Comparison of ENCODE assay signal across 8 mouse cellular contexts in genomic region chr6:92091767-92092489, GRCm38 (mm10). TPM values are rescaled to one million over a fixed set of nuclear protein-coding genes. Genes with fewer than 3 reads are reported as not detected.
DNase-seq lines count a peak whose midpoint lies in the region; ATAC-seq lines count a peak whose summit lies in the region.

No protein-coding gene starts in this region.

- ATAC-seq in intestine, embryonic 14.5 days (replicated peaks; ENCODE audit: low FRiP score, low TSS enrichment, low read depth), result peak; percentile 99

- intact Hi-C loops in left cerebral cortex, postnatal 14 days (cut with DNase I), result loop anchor here (10.0 kb wide), 1 partner anchor 93 kb away; the partner anchor contains the start of gene Mrps25

- H3K4me1 ChIP-seq in intestine, embryonic 14.5 days (replicated peaks; ENCODE audit: control insufficient read depth, insufficient read depth, low read length), result peaks cover 24% of the 10 kb centered on the region

- peak overlapping the region; percentile 99 for H3K27ac ChIP-seq in intestine, embryonic 14.5 days (ENCODE audit: low read depth)

- peak overlapping the region; percentile 78 for H3K4me2 ChIP-seq in intestine, embryonic 14.5 days (ENCODE audit: low read length)

- peak overlapping the region; percentile 90 for H3K4me3 ChIP-seq in intestine, embryonic 14.5 days (ENCODE audit: low read depth, low read length)

- H3K36me3 ChIP-seq in intestine, embryonic 14.5 days (ENCODE audit: control insufficient read depth, insufficient read depth, low read length), result no peaks in the 10 kb centered on the region

- no peaks in the 10 kb centered on the region for H3K9me3 ChIP-seq in intestine, embryonic 14.5 days (ENCODE audit: control insufficient read depth, low read length)

- under 1% methylated on average over 58 of the region's 81 CpGs for WGBS in intestine, embryonic 14.5 days

- H3K27me3 ChIP-seq in intestine, embryonic 14.5 days (replicated peaks; ENCODE audit: control insufficient read depth, insufficient read depth, low read length), result no peaks in the 10 kb centered on the region

- peak overlapping the region; percentile 97 for H3K9ac ChIP-seq in intestine, embryonic 14.5 days (ENCODE audit: low read length)

- DNase-seq in adrenal gland, adult 18-20 months (ENCODE audit: low spot score in 2 of 2), result peak; percentile 100
- peak; percentile 99 for DNase-seq in embryo, embryonic 11 days
- DNase-seq in gastrocnemius, postnatal 25 days, result peak; percentile 100
- peak; percentile 100 for DNase-seq in intestine, embryonic 14.5 days (ENCODE audit: low spot score)
- peak; percentile 99 to 100 for DNase-seq in left cerebral cortex, postnatal 14 days (ENCODE audit: low spot score in 2 of 2)
- DNase-seq in mesoderm, embryonic 11.5 days (ENCODE audit: low read depth, low spot score), result peak; percentile 99
- peak; percentile 98 to 100 for DNase-seq in right cerebral cortex, postnatal 36 days (ENCODE audit: low spot score in 2 of 2)
- peak; percentile 99 for DNase-seq in yolk sac, embryonic 10.5 days (ENCODE audit: low spot score)

RNA-seq across cellular contexts. Expression of gene Nr2c2, which starts 0.7 kb away (rescaled TPM):
- 10 to 100 TPM; 27.4 to 31.7 TPM for total RNA-seq in adrenal gland, adult 18-20 months (2021)
- 10 to 100 TPM; 18.0 to 19.6 TPM for total RNA-seq in gastrocnemius, postnatal 25 days (2021)
- polyA plus RNA-seq in intestine, embryonic 14.5 days (2014; fragmentation: Nextera tagmentation; extraction: Ambion mirVana), result 19.9 and 22.8 TPM in 2 replicates
- total RNA-seq in left cerebral cortex, postnatal 14 days (2021), result 10 to 100 TPM; 88.9 to 93.9 TPM

Comparison
In these comparisons a context has a peak if more than half of its experiments do, and no peak if none do; other contexts are left out.
1. Peak in every context shown above with its lines: DNase-seq, ATAC-seq, H3K4me3 ChIP-seq and H3K27ac ChIP-seq.